Mouse (Mus musculus): ENCODE data around the gene Lmntd1. TPM values are rescaled to one million over a fixed set of nuclear protein-coding genes. Genes with fewer than 3 reads are reported as not detected.

Gene Lmntd1
- polyA plus RNA-seq, 1 experiment from 2014 or later: 1.6 TPM

- no peak overlapping the region for H3K4me3 ChIP-seq (ENCODE audit: low read length)
- H3K4me2 ChIP-seq (replicated peaks; ENCODE audit: low read depth, low read length): no peak overlapping the region
- no peak overlapping the region for H3K9ac ChIP-seq (replicated peaks; ENCODE audit: low read length)
- no peak overlapping the region for H3K27ac ChIP-seq (ENCODE audit: low read length)
- WGBS: 91% methylated on average over 11 of the region's 11 CpGs
- H3K36me3 ChIP-seq (ENCODE audit: insufficient read depth, low read length): no peaks in the 10 kb centered on the region
- H3K27me3 ChIP-seq (ENCODE audit: insufficient read depth, low read length): no peaks in the 10 kb centered on the region
- no peaks in the 10 kb centered on the region for H3K9me3 ChIP-seq (ENCODE audit: low read length)
- ATAC-seq (ENCODE audit: low FRiP score, low TSS enrichment): no peak
- peaks cover 6% of the 10 kb centered on the region for H3K4me1 ChIP-seq (ENCODE audit: insufficient read depth, low read length)
These were observed 247.6 kb downstream of the Lmntd1 start for GRCm38 (mm10) chr6:145366488-145366887.

- 66% methylated on average over 7 of the region's 7 CpGs for WGBS
- 0 out of 2 replicates have a peak, but pooled peaks cover 2% of the 10 kb centered on the region for H3K27me3 ChIP-seq (ENCODE audit: insufficient read depth, low read length)
- H3K27ac ChIP-seq (ENCODE audit: low read length): no peak overlapping the region
- no peak for ATAC-seq (ENCODE audit: low FRiP score, low TSS enrichment)
- peaks cover 16% of the 10 kb centered on the region; the same call in 1 of the 2 replicates for H3K4me1 ChIP-seq (ENCODE audit: insufficient read depth, low read length)
- H3K4me2 ChIP-seq (replicated peaks; ENCODE audit: low read depth, low read length): no peak overlapping the region
- H3K9ac ChIP-seq (replicated peaks; ENCODE audit: low read length): no peak overlapping the region
- no peaks in the 10 kb centered on the region for H3K9me3 ChIP-seq (ENCODE audit: low read length)
- H3K36me3 ChIP-seq (ENCODE audit: insufficient read depth, low read length): no peaks in the 10 kb centered on the region
- no peak overlapping the region for H3K4me3 ChIP-seq (ENCODE audit: low read length)
These were observed 250.4 kb downstream of the Lmntd1 start for GRCm38 (mm10) chr6:145363698-145364097.

- 0 out of 2 replicates have a peak, but pooled peaks cover 2% of the 10 kb centered on the region for H3K27me3 ChIP-seq (ENCODE audit: insufficient read depth, low read length)
- no peak overlapping the region for H3K4me3 ChIP-seq (ENCODE audit: low read length)
- peaks cover 16% of the 10 kb centered on the region; the same call in 1 of the 2 replicates for H3K4me1 ChIP-seq (ENCODE audit: insufficient read depth, low read length)
- WGBS: 61% methylated on average over 12 of the region's 12 CpGs
- H3K27ac ChIP-seq (ENCODE audit: low read length): no peak overlapping the region
- H3K36me3 ChIP-seq (ENCODE audit: insufficient read depth, low read length): no peaks in the 10 kb centered on the region
- H3K9ac ChIP-seq (replicated peaks; ENCODE audit: low read length): no peak overlapping the region
- ATAC-seq (ENCODE audit: low FRiP score, low TSS enrichment): peak; percentile 43; the same call in 1 of the 2 replicates
- no peak overlapping the region for H3K4me2 ChIP-seq (replicated peaks; ENCODE audit: low read depth, low read length)
- peaks cover under 1% of the 10 kb centered on the region; the same call in 1 of the 2 replicates for H3K9me3 ChIP-seq (ENCODE audit: low read length)
These were observed 252.9 kb downstream of the Lmntd1 start for GRCm38 (mm10) chr6:145361109-145361694.

GRCm38 (mm10) chr6:145359470-145360430 lies 254.4 kb downstream of the Lmntd1 start:
- no peak overlapping the region for H3K27ac ChIP-seq (ENCODE audit: low read length)
- no peak for ATAC-seq (ENCODE audit: low FRiP score, low TSS enrichment)
- H3K27me3 ChIP-seq (ENCODE audit: insufficient read depth, low read length): 0 out of 2 replicates have a peak, but pooled peaks cover 2% of the 10 kb centered on the region
- no peak overlapping the region for H3K4me3 ChIP-seq (ENCODE audit: low read length)
- peaks cover 16% of the 10 kb centered on the region; the same call in 1 of the 2 replicates for H3K4me1 ChIP-seq (ENCODE audit: insufficient read depth, low read length)
- no peaks in the 10 kb centered on the region for H3K36me3 ChIP-seq (ENCODE audit: insufficient read depth, low read length)
- 0 out of 2 replicates have a peak overlapping the region, but pooled peaks have one; percentile 44 for H3K9ac ChIP-seq (replicated peaks; ENCODE audit: low read length)
- H3K9me3 ChIP-seq (ENCODE audit: low read length): peaks cover 8% of the 10 kb centered on the region; the same call in 1 of the 2 replicates
- peak overlapping the region; percentile 42 for H3K4me2 ChIP-seq (replicated peaks; ENCODE audit: low read depth, low read length)
- 37% methylated on average over 26 of the region's 26 CpGs for WGBS

GRCm38 (mm10) chr6:145358001-145358400 lies 256.1 kb downstream of the Lmntd1 start:
- ATAC-seq (ENCODE audit: low FRiP score, low TSS enrichment): no peak
- no peaks in the 10 kb centered on the region for H3K36me3 ChIP-seq (ENCODE audit: insufficient read depth, low read length)
- H3K9ac ChIP-seq (replicated peaks; ENCODE audit: low read length): no peak overlapping the region
- peaks cover 16% of the 10 kb centered on the region; the same call in 1 of the 2 replicates for H3K4me1 ChIP-seq (ENCODE audit: insufficient read depth, low read length)
- 0 out of 2 replicates have a peak, but pooled peaks cover 2% of the 10 kb centered on the region for H3K27me3 ChIP-seq (ENCODE audit: insufficient read depth, low read length)
- no peak overlapping the region for H3K27ac ChIP-seq (ENCODE audit: low read length)
- 73% methylated on average over 9 of the region's 9 CpGs for WGBS
- H3K9me3 ChIP-seq (ENCODE audit: low read length): peaks cover 8% of the 10 kb centered on the region; the same call in 1 of the 2 replicates
- H3K4me3 ChIP-seq (ENCODE audit: low read length): no peak overlapping the region
- H3K4me2 ChIP-seq (replicated peaks; ENCODE audit: low read depth, low read length): no peak overlapping the region

GRCm38 (mm10) chr6:145353806-145354205 lies 260.3 kb downstream of the Lmntd1 start:
- Histone ChIP-seq H3K4me3 (ENCODE audit: low read length) (no peak overlapping the region), H3K4me1 (ENCODE audit: insufficient read depth, low read length) (0 out of 2 replicates have a peak, but pooled peaks cover 2% of the 10 kb centered on the region), H3K27me3 (ENCODE audit: insufficient read depth, low read length) (no peaks in the 10 kb centered on the region), H3K4me2 (replicated peaks; ENCODE audit: low read depth, low read length) (no peak overlapping the region), H3K27ac (ENCODE audit: low read length) (no peak overlapping the region), H3K9ac (replicated peaks; ENCODE audit: low read length) (no peak overlapping the region), H3K9me3 (ENCODE audit: low read length) (peaks cover 8% of the 10 kb centered on the region; the same call in 1 of the 2 replicates), H3K36me3 (ENCODE audit: insufficient read depth, low read length) (no peaks in the 10 kb centered on the region)
- no peak for ATAC-seq (ENCODE audit: low FRiP score, low TSS enrichment)
- WGBS: 93% methylated on average over 5 of the region's 5 CpGs

- H3K9me3 ChIP-seq (ENCODE audit: low read length): peaks cover 8% of the 10 kb centered on the region; the same call in 1 of the 2 replicates
- H3K9ac ChIP-seq (replicated peaks; ENCODE audit: low read length): no peak overlapping the region
These were observed 261.4 kb downstream of the Lmntd1 start for GRCm38 (mm10) chr6:145352705-145353104.

GRCm38 (mm10) chr6:145348196-145348915 lies 265.8 kb downstream of the Lmntd1 start:
- Histone ChIP-seq H3K9me3 (ENCODE audit: low read length) (no peaks in the 10 kb centered on the region), H3K4me2 (replicated peaks; ENCODE audit: low read depth, low read length) (no peak overlapping the region), H3K4me3 (ENCODE audit: low read length) (no peak overlapping the region), H3K9ac (replicated peaks; ENCODE audit: low read length) (no peak overlapping the region), H3K27me3 (ENCODE audit: insufficient read depth, low read length) (no peaks in the 10 kb centered on the region), H3K27ac (ENCODE audit: low read length) (no peak overlapping the region), H3K4me1 (ENCODE audit: insufficient read depth, low read length) (0 out of 2 replicates have a peak, but pooled peaks cover 2% of the 10 kb centered on the region), H3K36me3 (ENCODE audit: insufficient read depth, low read length) (no peaks in the 10 kb centered on the region)
- 71% methylated on average over 9 of the region's 9 CpGs for WGBS
- ATAC-seq (ENCODE audit: low FRiP score, low TSS enrichment): no peak

More at GRCm38 (mm10) chr6:145352705-145353104, 261.4 kb downstream of the Lmntd1 start:
- Histone ChIP-seq H3K27ac (ENCODE audit: low read length) (no peak overlapping the region), H3K4me3 (ENCODE audit: low read length) (no peak overlapping the region), H3K4me1 (ENCODE audit: insufficient read depth, low read length) (0 out of 2 replicates have a peak, but pooled peaks cover 2% of the 10 kb centered on the region), H3K36me3 (ENCODE audit: insufficient read depth, low read length) (no peaks in the 10 kb centered on the region), H3K27me3 (ENCODE audit: insufficient read depth, low read length) (no peaks in the 10 kb centered on the region), H3K4me2 (replicated peaks; ENCODE audit: low read depth, low read length) (no peak overlapping the region)
- WGBS: 5% methylated on average over 1 of the region's 1 CpGs
- no peak for ATAC-seq (ENCODE audit: low FRiP score, low TSS enrichment)

GRCm38 (mm10) chr6:145347641-145348040 lies 266.5 kb downstream of the Lmntd1 start:
- no peaks in the 10 kb centered on the region for H3K9me3 ChIP-seq (ENCODE audit: low read length)
- no peak overlapping the region for H3K4me2 ChIP-seq (replicated peaks; ENCODE audit: low read depth, low read length)
- no peak overlapping the region for H3K9ac ChIP-seq (replicated peaks; ENCODE audit: low read length)
- H3K4me3 ChIP-seq (ENCODE audit: low read length): no peak overlapping the region
- no peak overlapping the region for H3K27ac ChIP-seq (ENCODE audit: low read length)
- ATAC-seq (ENCODE audit: low FRiP score, low TSS enrichment): peak; percentile 12; the same call in 1 of the 2 replicates
- H3K36me3 ChIP-seq (ENCODE audit: insufficient read depth, low read length): no peaks in the 10 kb centered on the region
- no peaks in the 10 kb centered on the region for H3K4me1 ChIP-seq (ENCODE audit: insufficient read depth, low read length)
- 72% methylated on average over 6 of the region's 6 CpGs for WGBS
- no peaks in the 10 kb centered on the region for H3K27me3 ChIP-seq (ENCODE audit: insufficient read depth, low read length)

Data from kidney, embryonic 16.5 days (tissue).